In genomic region chr1:61055176-61055575, GRCm38 (mm10) we compare ENCODE assay signal across 8 mouse cellular contexts.
A peak's percentile ranks its signal among the peaks of the same experiment; 100 is the strongest.
DNase-seq lines count a peak whose midpoint lies in the region; ATAC-seq lines count a peak whose summit lies in the region.

No protein-coding gene starts in this region.

- ATAC-seq in intestine, embryonic 15.5 days, result no peak
- no peak for ATAC-seq in midbrain, embryonic 13.5 days
- no peak for ATAC-seq in stomach, embryonic 15.5 days (ENCODE audit: insufficient read depth, low FRiP score, low read depth)

- no peak overlapping the region for H3K9ac ChIP-seq in intestine, embryonic 15.5 days
- H3K9ac ChIP-seq in midbrain, embryonic 13.5 days (replicated peaks), result no peak overlapping the region
- no peak overlapping the region for H3K9ac ChIP-seq in stomach, embryonic 15.5 days

- WGBS in intestine, embryonic 15.5 days, result 3% methylated on average over 8 of the region's 8 CpGs
- WGBS in midbrain, embryonic 13.5 days, result 10% methylated on average over 8 of the region's 8 CpGs
- 4% methylated on average over 8 of the region's 8 CpGs for whole genome bisulfite sequencing in stomach, embryonic 15.5 days

- intact Hi-C loops in left cerebral cortex, postnatal 10 days (cut with DNase I), result no loop called here

- H3K36me3 ChIP-seq in intestine, embryonic 15.5 days, result no peaks in the 10 kb centered on the region
- H3K36me3 ChIP-seq in midbrain, embryonic 13.5 days, result no peaks in the 10 kb centered on the region
- H3K36me3 ChIP-seq in stomach, embryonic 15.5 days, result no peaks in the 10 kb centered on the region

- no peaks in the 10 kb centered on the region for H3K4me1 ChIP-seq in intestine, embryonic 15.5 days (replicated peaks)
- H3K4me1 ChIP-seq in midbrain, embryonic 13.5 days (replicated peaks), result no peaks in the 10 kb centered on the region
- H3K4me1 ChIP-seq in stomach, embryonic 15.5 days, result no peaks in the 10 kb centered on the region

- H3K27me3 ChIP-seq in intestine, embryonic 15.5 days (replicated peaks), result no peaks in the 10 kb centered on the region
- H3K27me3 ChIP-seq in midbrain, embryonic 13.5 days, result no peaks in the 10 kb centered on the region
- no peaks in the 10 kb centered on the region for H3K27me3 ChIP-seq in stomach, embryonic 15.5 days (replicated peaks)

- no peak overlapping the region for H3K27ac ChIP-seq in intestine, embryonic 15.5 days
- no peak overlapping the region for H3K27ac ChIP-seq in midbrain, embryonic 13.5 days
- H3K27ac ChIP-seq in stomach, embryonic 15.5 days, result no peak overlapping the region

- H3K4me3 ChIP-seq in intestine, embryonic 15.5 days (replicated peaks), result no peak overlapping the region
- no peak overlapping the region for H3K4me3 ChIP-seq in midbrain, embryonic 13.5 days (replicated peaks)
- H3K4me3 ChIP-seq in stomach, embryonic 15.5 days (replicated peaks), result no peak overlapping the region

- H3K9me3 ChIP-seq in intestine, embryonic 15.5 days, result no peaks in the 10 kb centered on the region
- H3K9me3 ChIP-seq in midbrain, embryonic 13.5 days, result no peaks in the 10 kb centered on the region
- H3K9me3 ChIP-seq in stomach, embryonic 15.5 days, result no peaks in the 10 kb centered on the region

- H3K4me2 ChIP-seq in intestine, embryonic 15.5 days (replicated peaks), result 0 out of 2 replicates have a peak overlapping the region, but pooled peaks have one; percentile 22
- H3K4me2 ChIP-seq in midbrain, embryonic 13.5 days (replicated peaks), result peak overlapping the region; percentile 25
- peak overlapping the region; percentile 24; the same call in 1 of the 2 replicates for H3K4me2 ChIP-seq in stomach, embryonic 15.5 days

- peak; percentile 32 for DNase-seq in gastrocnemius, adult 18-20 months (ENCODE audit: low spot score)
- no peak for DNase-seq in gastrocnemius, postnatal 25 days
- DNase-seq in cerebellum, postnatal 10 days, result peak; percentile 85 to 88
- peak; percentile 70 to 73 for DNase-seq in frontal cortex, postnatal 36 days (ENCODE audit: low spot score in 2 of 2)
- peak; percentile 53 to 59 for DNase-seq in left cerebral cortex, postnatal 10 days (ENCODE audit: extremely low spot score in 1 of 2, low spot score in 2 of 2)
